Mouse (Mus musculus): ENCODE data around the gene Pum1.

DNA sequence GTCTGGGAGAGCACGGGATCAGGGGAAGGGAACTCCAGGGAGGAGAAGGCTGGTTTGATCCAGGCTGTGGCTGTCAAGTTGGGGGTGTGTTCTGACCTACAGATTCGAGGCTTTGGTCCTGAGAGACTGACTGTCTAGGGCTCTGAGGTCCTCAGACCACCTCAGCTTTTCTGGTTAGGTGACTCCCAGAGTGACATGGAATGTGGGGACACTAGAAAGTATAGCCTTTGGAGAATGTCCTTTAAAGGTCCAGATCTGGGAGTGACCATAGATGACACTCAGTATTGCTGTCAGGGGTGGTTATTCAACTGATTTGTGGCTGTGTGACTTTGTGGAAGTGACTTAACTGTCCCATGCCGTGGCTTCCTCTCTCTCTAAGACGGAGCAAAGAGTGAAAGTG, 131.7 kb downstream of the Pum1 start:
- TF ChIP-seq CTCF (IDR thresholded peaks at IDR 0.05; ENCODE audit: control insufficient read depth, insufficient read depth, insufficient read length), result no peak
- TF ChIP-seq MAX (IDR thresholded peaks at IDR 0.05), result no peak

Data from C2C12 (cell line).